Mouse (Mus musculus) liver, adult 2 months (tissue): Measurements from ENCODE around the gene Zap70.

Experiments
- CTCF ChIP-seq: fragments of 200-500 bp; IDR thresholded peaks from 2 replicates; pipeline ENCODE4 v1.5.1; 2011; ENCODE audit warnings: low read depth, low read length, control low read depth
- POLR2A ChIP-seq: fragments of 200-500 bp; IDR thresholded peaks from 2 replicates; pipeline ENCODE4 v1.6.1; 2011; ENCODE audit warnings: low read length, control low read depth; ENCODE audit not compliant: insufficient read depth; ENCODE audit errors: extremely low read depth

GRCm38 (mm10) chr1:36813415-36813814, 51.8 kb downstream of the Zap70 start:
- TF ChIP-seq CTCF (no peak), POLR2A (no peak)
